Mouse (Mus musculus) heart, postnatal 25 days (tissue): ENCODE data around the gene Xpot. TPM values are rescaled to one million over a fixed set of nuclear protein-coding genes. Genes with fewer than 3 reads are reported as not detected.

Experiments used
- DNase-seq: peaks from one replicate; pipeline ENCODE4 v3.0.0; 2022; ENCODE audit warnings: low spot score
- intact Hi-C: fragments of 180-260 bp; cut with DNase I; formaldehyde crosslinking; loops from one replicate; pipeline ENCODE4 v1.15.1; 2025
- total RNA-seq, 2 experiments: library from RNA; stranded (reverse); gene quantifications; 2 replicates each; pipeline ENCODE4 v1.2.3; 2021

The Xpot gene
- 10 to 100 TPM; 24.3 to 24.7 TPM for total RNA-seq

DNA sequence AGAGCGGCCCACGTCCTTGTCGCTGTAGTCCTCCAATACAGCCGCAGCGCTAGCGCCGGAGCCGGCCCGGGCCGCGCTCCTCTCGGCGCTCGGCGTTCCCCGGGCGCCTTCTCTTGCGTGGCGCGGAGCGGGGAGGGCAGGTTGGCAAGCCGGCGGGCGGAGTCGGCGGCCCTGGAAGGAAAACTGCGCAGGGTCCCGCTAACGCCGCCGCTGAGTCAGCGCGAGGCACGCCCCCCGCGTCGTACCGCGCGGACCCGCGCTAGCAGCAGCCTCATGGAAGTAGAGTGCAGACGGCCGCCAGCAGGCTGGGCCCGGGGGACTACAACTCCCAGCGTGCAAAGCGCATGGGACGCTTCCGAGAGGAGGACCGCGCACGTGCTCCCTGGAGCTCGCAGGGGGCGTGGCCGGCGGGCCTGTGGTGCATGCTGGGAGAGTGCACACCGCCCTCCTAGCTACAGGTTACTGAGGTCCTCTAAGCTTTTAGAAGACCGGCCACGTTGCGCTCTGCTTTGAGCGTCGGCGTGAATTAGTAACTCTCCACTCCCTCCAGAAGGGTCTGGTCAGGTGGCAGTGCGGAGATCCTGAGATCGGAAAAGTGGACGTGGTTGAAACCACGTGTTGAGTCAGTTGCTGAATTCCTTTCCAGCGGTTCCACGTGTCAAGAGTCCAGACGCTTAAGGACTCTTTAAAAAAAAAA is at the start of gene Xpot:
Gene Xpot (minus strand): TSS at position 147 of the 697 bp plus-strand sequence.
- DNase-seq = peak; percentile 96
- intact Hi-C loops = loop anchor here (5.0 kb wide), 1 partner anchor 39 kb away; the partner anchor contains the start of gene Tbk1

DNA sequence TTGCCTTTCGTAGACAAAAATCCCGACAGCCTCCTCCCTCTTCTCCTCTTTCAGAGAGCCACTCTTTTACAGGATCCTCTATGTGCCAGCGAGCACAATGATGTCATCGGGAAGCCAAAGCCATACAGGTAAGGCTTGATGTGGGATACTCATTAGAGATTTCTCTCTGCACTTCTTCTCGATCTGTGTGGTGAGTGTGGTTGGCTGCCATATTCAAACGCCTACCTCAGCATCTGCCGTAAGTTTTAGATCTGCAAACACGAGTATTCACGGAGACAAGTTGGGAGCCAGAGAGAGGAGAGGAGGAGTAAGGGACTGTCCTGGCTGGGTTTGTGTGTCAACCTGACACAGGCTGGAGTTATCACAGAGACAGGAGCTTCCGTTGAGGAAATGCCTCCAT is 43.0 kb upstream of the Xpot start:
- DNase-seq = no peak
- intact Hi-C loops = no loop called here

- intact Hi-C loops = no loop called here
- DNase-seq = no peak
These were observed 39.6 kb upstream of the Xpot start for GRCm38 (mm10) chr10:121665631-121666145.

- DNase-seq = no peak
- intact Hi-C loops = no loop called here
These were observed 37.5 kb upstream of the Xpot start for GRCm38 (mm10) chr10:121663599-121663998.

GRCm38 (mm10) chr10:121662711-121663110 is 36.6 kb upstream of the Xpot start:
- intact Hi-C loops = no loop called here

GRCm38 (mm10) chr10:121655907-121656306 is 29.8 kb upstream of the Xpot start:
- intact Hi-C loops = no loop called here
- no peak for DNase-seq

More at GRCm38 (mm10) chr10:121662711-121663110, 36.6 kb upstream of the Xpot start:
- DNase-seq = no peak

- intact Hi-C loops = no loop called here
- no peak for DNase-seq
These were observed 26.9 kb upstream of the Xpot start for GRCm38 (mm10) chr10:121653079-121653478.

DNA sequence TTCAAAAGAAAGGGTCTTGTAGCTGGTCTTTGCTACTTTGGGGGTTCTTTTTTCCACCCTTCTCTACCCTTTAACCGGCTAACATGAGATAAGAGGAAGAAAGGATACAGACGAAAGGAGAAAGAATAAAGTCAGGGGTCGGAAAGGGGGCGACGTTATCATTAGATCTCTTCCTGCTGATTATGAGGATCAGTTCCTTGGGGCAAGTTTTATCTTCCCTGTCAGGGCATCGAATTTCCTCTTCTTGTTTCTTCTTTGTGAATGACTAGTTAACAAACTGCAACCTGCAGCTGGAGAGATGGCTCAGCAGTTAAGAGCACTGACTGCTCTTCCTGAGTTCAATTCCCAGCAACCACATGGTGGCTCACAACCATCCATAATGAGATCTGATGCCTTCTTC is 20.2 kb upstream of the Xpot start:
- intact Hi-C loops = no loop called here

DNA sequence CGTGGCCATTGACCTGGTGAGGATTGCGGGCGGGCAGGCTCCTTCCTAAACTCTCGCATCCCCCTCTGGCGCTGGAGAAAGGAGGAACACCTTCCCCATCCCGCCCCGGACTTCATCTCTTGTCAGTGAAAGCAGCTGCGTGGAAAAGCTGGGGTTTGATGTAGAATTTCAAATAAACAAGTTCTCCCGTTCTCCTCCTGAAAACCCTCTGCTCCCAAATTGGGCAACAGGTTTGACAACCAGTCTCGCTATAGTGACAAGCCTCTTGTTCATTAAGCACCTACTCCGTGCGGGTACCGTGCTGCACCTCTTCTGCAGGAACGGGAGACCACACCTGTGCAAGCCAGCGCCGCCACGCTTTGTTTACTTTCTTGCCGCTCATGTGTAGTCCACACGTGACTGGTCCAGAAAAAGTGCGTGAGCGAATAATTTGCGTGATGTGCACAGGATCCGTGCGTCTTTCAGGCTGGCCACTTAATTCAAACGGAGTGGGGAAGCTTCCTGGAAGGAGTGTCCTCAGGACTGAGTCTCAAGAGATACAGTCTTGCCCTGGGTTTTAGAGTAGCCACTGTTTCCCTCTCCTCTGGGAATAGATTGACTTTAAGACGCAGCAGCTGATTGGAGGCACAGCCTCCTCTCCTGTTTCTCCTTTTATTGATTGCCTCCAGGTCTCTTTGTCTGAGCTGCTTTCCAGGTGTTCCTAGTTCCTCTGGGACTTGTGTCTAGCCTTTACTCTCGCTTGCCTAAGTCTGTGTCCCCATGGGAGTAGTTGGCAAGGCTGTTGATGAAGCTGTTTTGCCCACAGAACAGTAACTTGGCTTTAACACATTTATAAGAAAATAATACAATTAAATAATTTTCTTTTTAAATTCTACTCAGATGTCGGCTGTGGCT is 16.2 kb upstream of the Xpot start:
- intact Hi-C loops = no loop called here
- no peak for DNase-seq

More for the DNA sequence above, 20.2 kb upstream of the Xpot start:
- DNase-seq = no peak

- intact Hi-C loops = no loop called here
- DNase-seq = no peak
These were observed 15.3 kb upstream of the Xpot start, which contains the start of gene D930020B18Rik for GRCm38 (mm10) chr10:121641272-121642053. Gene D930020B18Rik (plus strand): TSS chr10:121641588.

DNA sequence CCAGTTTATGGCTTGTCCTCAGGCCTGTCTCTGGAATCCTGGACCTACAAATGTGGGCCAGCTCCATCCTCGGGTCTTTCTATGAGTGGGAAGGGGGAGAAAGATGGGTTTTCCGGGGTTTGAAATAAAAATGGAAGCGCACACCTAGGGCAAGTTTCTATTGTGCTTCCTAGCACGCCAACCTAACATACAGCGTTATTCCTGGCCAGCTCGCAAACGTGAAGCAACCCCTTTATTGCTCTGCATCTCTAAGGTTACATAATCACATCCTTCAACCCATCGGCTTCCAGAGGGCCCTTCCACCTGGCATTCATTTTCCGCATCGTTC is 14.8 kb upstream of the Xpot start:
- intact Hi-C loops = loop anchor here (1.0 kb wide), 1 partner anchor 411 kb away; no protein-coding TSS in a partner anchor
- DNase-seq = no peak

- intact Hi-C loops = loop anchor here (1.0 kb wide), 1 partner anchor 412 kb away; no protein-coding TSS in a partner anchor
- DNase-seq = no peak
These were observed 14.2 kb upstream of the Xpot start for GRCm38 (mm10) chr10:121640150-121640930.

DNA sequence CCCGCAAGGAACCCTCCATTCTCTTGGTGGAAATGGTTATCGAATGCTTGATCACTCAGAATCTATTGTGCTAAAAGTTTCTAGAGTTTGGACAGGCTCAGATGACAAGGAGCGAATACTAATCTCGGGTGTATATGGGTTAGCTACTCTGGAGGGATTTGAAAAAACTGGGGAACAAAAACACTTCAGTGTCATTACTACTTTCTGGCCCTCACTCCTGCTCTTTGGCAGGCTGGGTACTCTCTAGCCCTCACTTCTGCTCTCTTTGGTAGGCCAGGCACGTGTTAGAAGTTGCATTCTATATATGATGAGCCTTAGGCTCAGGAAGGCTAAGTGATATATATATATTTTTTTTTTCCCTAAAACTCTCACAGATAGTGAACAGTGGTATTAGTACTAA is 13.4 kb upstream of the Xpot start:
- intact Hi-C loops = no loop called here
- DNase-seq = no peak

DNA sequence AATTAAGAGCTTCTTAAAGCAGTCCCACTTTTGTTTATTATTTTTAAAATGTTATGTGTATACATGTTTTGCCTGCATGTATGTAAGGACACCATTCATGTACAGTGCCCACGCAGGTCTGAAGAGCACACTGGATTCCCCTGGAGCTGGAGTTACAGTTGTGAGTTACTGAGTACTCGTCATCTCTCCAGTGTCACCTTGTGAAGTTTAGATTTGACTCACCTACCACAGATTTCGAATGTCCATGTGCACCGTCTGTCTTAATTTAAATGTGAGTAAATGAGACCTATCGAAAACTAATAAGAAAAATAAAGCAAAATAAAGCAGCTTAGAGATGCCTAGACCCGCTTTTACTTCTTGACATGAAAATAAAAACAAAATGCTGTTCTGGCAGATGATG is 10.1 kb upstream of the Xpot start:
- DNase-seq = no peak
- intact Hi-C loops = no loop called here

GRCm38 (mm10) chr10:121634159-121634558 is 8.0 kb upstream of the Xpot start:
- DNase-seq = no peak

DNA sequence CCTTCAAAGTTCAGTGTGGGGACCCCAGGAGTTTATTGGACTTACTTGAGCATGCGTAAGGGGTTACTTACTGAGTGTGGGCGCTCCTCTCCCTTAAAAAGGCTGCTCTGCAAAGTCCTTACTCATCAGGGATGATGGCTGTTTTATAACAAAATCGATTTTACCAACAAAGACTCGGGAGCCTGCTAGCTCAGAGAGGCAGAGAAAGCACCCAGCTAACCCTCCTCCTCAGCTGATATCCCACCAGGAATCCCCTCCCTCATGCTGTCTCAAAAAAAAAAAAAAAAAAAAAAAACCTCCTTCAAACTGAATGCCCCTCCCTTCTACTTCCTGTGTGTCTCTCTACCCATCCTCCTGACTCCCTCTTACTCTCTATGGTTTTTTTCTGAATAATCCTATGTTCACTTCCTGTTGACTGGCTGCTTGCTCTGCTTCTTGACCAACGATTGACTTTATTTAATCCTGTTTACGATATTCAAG is 2.5 kb upstream of the Xpot start:
- no peak for DNase-seq
- intact Hi-C loops = loop anchor here (5.0 kb wide), 1 partner anchor 41 kb away; the partner anchor contains the start of gene Tbk1

More at GRCm38 (mm10) chr10:121634159-121634558, 8.0 kb upstream of the Xpot start:
- intact Hi-C loops = no loop called here

DNA sequence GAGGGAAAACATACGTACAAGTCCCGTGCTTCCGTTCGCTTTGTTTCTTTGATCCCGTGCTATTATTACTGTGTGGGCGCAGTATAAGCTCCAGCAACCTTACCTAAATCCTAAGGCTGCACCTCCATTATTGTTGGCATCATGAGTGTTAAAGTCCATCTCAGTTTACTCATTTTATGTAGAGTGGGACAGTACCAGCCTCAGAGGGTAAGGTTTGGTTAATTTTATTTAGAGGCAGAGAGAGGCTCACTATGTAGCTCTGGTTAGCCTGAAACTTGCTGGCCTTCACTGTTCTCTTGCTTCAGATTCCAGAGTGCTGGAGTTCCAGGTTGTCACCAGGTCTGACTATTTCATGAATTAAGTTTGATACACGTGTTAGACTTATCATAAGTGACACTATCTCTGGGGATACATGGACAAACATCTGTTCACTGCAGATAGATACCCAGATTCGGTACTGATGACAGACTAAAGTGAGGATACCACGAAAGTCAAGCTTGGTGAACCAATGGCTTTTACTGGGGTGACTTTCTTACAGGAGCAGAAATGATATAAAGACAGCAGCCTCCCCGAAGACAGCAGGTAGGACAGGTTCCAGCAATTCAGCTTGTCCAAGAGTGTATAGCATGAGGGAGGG is 1.2 kb upstream of the Xpot start:
- DNase-seq = no peak
- intact Hi-C loops = loop anchor here (5.0 kb wide), 1 partner anchor 40 kb away; the partner anchor contains the start of gene Tbk1
